Mouse (Mus musculus): ENCODE results near the gene Gpc6. TPM values are rescaled to one million over a fixed set of nuclear protein-coding genes. Genes with fewer than 3 reads are reported as not detected.

Gpc6 gene
- polyA plus RNA-seq (2012; rRNA removed), result 14.0 and 22.9 TPM in 2 replicates

- peak; percentile 31 for DNase-seq (ENCODE audit: low spot score)
Measured at GRCm38 (mm10) chr14:116924876-116925601, at the start of gene Gpc6. TSS of gene Gpc6 (plus strand) at chr14:116925315.

GRCm38 (mm10) chr14:116882480-116883044 is 42.6 kb upstream of the Gpc6 start:
- no peak for DNase-seq (ENCODE audit: low spot score)

- no peak for DNase-seq (ENCODE audit: low spot score)
Measured at GRCm38 (mm10) chr14:116894316-116894715, 30.8 kb upstream of the Gpc6 start.

GRCm38 (mm10) chr14:116897971-116898370 is 27.1 kb upstream of the Gpc6 start:
- DNase-seq (ENCODE audit: low spot score), result no peak

GRCm38 (mm10) chr14:116911768-116912167 is 13.3 kb upstream of the Gpc6 start:
- DNase-seq (ENCODE audit: low spot score), result no peak

- no peak for DNase-seq (ENCODE audit: low spot score)
Measured at GRCm38 (mm10) chr14:116916874-116917273, 8.2 kb upstream of the Gpc6 start.

- no peak for DNase-seq (ENCODE audit: low spot score)
Measured at GRCm38 (mm10) chr14:116924266-116924665, 849 bp upstream of the Gpc6 start.

- peak; percentile 34 for DNase-seq (ENCODE audit: low spot score)
Measured at GRCm38 (mm10) chr14:116925691-116926403, 732 bp downstream of the Gpc6 start.

GRCm38 (mm10) chr14:116926404-116927171 is 1.5 kb downstream of the Gpc6 start:
- peak; percentile 58 for DNase-seq (ENCODE audit: low spot score)

GRCm38 (mm10) chr14:116927341-116928315 is 2.5 kb downstream of the Gpc6 start:
- DNase-seq (ENCODE audit: low spot score), result no peak

GRCm38 (mm10) chr14:116928395-116928794 is 3.3 kb downstream of the Gpc6 start:
- DNase-seq (ENCODE audit: low spot score), result no peak

- no peak for DNase-seq (ENCODE audit: low spot score)
Measured at GRCm38 (mm10) chr14:116928796-116929529, 3.8 kb downstream of the Gpc6 start.

- DNase-seq (ENCODE audit: low spot score), result no peak
Measured at GRCm38 (mm10) chr14:116933825-116934224, 8.7 kb downstream of the Gpc6 start.

- no peak for DNase-seq (ENCODE audit: low spot score)
Measured at GRCm38 (mm10) chr14:116937910-116938560, 12.9 kb downstream of the Gpc6 start.

GRCm38 (mm10) chr14:116938735-116939134 is 13.6 kb downstream of the Gpc6 start:
- DNase-seq (ENCODE audit: low spot score), result no peak

GRCm38 (mm10) chr14:116939561-116939960 is 14.4 kb downstream of the Gpc6 start:
- no peak for DNase-seq (ENCODE audit: low spot score)

GRCm38 (mm10) chr14:116941772-116942171 is 16.7 kb downstream of the Gpc6 start:
- DNase-seq (ENCODE audit: low spot score), result no peak

- no peak for DNase-seq (ENCODE audit: low spot score)
Measured at GRCm38 (mm10) chr14:116943751-116944150, 18.6 kb downstream of the Gpc6 start.

- no peak for DNase-seq (ENCODE audit: low spot score)
Measured at GRCm38 (mm10) chr14:116945975-116946374, 20.9 kb downstream of the Gpc6 start.

- no peak for DNase-seq (ENCODE audit: low spot score)
Measured at GRCm38 (mm10) chr14:116947461-116947860, 22.3 kb downstream of the Gpc6 start.

Measured in urinary bladder, adult 2 months (tissue).